Mouse (Mus musculus): ENCODE data around the gene Gm4858.
"Not testable (repeated sequence)": the region's sequence is repeated elsewhere in the genome, so short reads cannot be mapped to it uniquely, and the experiment has no call there.

The Gm4858 gene
- long read RNA-seq, experiment 1, result 0 reads
- long read RNA-seq, experiment 2, result 0 reads

DNA sequence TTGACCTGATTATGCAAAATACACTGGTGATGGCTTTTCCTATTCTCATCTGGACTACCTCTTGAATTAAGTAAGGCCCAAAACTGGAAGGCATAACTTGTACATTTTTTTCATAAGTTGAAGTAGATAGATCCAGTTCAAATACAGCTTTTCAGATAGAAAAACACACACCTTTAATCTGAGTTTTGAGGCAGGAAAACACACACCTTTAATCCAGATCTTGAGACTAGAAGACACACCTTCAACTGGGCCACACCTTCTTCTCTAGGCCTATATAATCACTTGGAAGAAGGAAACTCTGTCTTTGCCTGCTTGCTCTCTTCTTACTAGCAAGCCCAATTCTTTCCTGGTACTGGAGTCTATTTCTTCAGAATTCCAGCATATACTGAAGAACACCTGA is at the start of gene Gm4858:
TSS of gene Gm4858 (plus strand) at position 301 of the 400 bp plus-strand sequence.
- intact Hi-C loops (cut with DNase I), result not testable (repeated sequence)

DNA sequence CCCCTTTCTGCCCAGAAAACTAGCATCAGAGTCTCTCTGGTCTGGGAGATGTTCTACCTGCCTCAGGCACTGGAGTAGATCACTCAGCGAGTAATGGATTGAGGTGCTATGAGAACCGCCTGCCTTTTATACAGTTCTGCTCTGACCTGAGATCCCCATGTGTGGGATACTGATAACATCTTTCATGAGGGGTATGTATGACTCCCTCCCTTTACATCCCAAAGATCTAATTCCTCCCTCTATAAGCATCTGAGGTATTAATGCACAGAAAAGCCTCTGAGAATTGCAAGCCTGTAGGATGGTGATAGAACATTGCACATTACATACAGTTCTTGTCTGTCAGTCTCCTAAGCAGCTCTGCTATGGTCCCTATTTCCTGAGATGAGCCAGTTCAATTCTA is 49.7 kb upstream of the Gm4858 start, which contains the start of gene Lce1m:
TSS of gene Lce1m (minus strand) at position 101 of the 400 bp plus-strand sequence.
- intact Hi-C loops (cut with DNase I), result no loop called here

DNA sequence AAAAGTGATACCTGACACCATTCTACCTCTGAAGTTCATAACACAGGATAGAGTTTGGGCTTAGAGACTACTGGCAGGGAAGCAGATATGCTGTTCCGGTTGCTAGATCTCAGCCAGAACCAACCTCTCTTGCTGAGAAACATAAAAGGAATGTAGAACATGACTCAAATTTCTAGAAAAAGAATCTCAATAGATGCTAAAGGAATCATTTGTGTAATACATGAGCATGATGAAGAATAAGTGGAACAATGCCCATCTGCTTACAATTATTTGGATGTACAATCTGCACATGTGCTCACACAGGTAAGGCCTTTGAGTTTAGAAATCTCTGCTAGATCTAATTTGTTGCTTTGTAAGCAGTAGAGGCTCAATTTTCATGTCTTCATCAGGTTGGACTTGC is 47.5 kb upstream of the Gm4858 start:
- intact Hi-C loops (cut with DNase I), result loop anchor here (10.0 kb wide), 1 partner anchor 116 kb away; no protein-coding TSS in a partner anchor

DNA sequence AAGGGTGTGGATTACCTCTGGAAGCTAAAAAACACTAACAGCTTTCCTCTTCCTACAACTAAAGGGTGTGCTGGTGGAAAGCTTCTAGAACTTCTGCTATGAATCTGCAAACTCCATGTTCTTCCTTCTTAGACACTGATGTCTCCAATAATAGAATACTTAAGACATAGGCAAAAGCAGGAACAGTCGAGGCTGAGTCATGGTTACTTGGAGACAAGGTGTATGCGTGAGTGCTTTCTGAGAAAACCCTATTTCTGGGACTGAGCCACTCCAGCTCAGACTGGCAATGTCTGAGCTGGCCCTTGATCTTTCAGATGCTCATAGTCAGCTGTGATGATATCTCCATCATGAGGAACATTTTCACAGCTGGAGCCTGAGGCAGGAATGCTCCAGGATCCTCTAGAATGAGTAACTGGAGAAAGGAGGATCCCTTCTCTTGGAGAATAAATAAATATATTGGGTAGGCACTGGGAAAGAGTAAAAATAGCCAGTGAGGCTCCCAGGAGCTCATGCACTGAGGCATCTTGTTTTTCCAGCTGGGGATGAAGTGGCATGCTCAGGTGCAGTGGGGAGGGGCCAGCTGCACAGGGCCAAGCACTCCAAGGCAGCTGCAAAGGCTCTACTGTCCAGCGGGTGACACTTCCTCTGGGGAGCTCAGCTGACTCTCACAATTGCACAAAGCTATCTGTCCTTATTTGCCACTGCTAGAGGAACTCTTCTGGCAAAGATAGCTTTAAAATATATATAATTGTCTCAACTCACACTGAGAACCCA is 45.0 kb upstream of the Gm4858 start:
- intact Hi-C loops (cut with DNase I), result loop anchor here (10.0 kb wide), 1 partner anchor 119 kb away; no protein-coding TSS in a partner anchor

DNA sequence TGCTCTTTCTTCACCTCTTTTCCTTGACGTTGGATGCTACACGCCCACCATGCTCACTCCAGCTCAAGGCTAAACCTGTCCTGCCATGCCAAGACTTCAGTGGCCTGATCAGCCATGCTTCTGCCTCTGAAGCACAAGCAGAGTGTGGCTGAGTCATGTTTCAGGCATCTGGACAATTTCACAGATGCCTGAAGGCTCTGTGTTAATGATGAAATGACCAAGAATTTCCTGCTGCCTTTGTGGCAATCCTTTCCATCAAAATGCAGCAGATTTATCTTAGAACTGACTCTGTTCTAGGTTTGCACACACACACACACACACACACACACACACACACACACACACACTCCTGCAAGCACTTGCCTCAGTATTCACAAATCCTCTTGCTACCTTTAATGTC is 43.1 kb upstream of the Gm4858 start:
- intact Hi-C loops (cut with DNase I), result loop anchor here (10.0 kb wide), 1 partner anchor 121 kb away; no protein-coding TSS in a partner anchor

DNA sequence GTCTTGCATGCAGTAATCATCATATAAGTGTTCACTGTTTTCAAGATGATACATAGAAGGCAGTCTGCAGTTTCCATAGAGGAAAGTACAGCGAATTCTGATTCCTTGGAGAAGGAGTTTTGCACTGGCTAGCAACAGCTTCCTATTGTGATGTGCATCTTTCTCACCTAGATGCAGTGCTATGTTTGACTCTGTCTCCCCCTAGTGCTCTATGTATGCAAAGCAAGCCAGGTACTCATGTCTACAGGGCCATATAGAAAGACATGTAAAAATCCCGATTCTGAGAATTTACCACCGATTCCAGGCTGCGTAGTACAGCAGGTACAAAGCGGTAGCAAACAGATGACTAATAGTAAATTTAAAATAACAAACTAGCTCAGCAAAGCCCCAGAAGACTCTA is 37.2 kb upstream of the Gm4858 start:
- intact Hi-C loops (cut with DNase I), result no loop called here

DNA sequence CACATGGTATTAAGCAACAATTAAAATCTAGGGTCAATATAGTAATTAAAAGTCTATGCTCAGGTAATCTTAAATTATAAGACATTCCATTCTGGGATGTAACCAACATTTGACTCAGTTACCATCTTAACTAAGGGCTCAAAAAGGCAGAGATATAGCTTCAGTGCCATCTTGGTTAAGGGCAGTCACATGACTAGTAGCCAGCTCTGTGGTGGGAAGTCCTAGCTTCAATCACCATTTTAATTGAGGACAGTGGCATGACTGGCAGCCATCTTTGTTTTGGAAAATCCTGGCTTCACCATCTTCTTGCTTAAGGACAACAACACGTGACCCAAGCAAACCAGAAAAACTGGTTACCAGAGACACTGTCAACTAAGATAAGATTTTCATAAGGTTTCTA is 18.4 kb upstream of the Gm4858 start:
- intact Hi-C loops (cut with DNase I), result no loop called here

DNA sequence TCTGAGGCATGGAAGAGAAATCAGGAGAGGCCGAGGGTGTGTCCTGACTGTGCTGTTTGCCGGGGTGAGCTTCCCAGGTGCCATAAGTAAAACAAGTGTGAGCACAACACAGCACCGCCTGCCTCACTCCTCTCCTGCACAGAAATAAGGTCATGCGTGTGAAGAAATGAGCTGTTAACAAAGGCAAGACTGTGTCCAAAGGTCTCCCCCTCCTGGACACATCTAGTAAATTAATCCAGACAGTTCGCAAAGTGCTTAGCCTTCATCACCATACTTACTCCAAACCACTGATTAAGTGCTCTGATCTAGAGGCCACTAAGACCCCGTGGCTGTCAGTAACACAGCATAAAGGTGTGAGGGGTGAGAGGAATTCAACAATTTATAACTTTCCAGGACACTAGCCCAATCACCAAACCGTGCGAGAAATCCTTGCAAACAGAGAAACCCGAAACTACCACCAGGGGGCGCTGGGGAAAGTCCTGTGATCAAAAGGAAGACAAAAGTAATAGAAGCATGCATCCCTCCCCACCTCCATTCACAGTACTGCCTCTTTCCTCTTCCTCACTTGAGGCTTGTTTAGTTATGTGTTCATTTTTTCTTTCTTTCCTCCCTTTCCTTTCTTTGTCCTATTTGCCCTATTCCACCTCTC is 15.7 kb upstream of the Gm4858 start:
- intact Hi-C loops (cut with DNase I), result no loop called here

DNA sequence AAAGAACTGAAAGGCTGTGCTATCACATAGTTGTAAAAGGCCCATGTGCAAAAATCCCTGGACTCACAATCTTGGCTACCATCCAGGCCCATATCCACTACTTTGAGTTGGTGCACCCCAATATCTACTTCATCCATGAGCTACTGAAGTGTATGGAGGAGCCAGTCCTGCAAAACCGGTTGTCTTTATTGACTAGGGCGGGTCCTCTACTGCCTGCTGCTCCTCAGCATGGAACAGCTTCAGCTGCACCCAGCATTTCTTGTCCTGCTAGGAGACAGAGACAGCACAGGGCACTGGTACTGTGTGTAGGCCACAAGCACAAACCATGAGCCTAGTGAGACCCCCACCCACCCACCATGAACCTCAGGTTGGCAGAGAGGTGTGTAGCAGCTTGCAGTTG is 18.0 kb downstream of the Gm4858 start:
- intact Hi-C loops (cut with DNase I), result no loop called here

DNA sequence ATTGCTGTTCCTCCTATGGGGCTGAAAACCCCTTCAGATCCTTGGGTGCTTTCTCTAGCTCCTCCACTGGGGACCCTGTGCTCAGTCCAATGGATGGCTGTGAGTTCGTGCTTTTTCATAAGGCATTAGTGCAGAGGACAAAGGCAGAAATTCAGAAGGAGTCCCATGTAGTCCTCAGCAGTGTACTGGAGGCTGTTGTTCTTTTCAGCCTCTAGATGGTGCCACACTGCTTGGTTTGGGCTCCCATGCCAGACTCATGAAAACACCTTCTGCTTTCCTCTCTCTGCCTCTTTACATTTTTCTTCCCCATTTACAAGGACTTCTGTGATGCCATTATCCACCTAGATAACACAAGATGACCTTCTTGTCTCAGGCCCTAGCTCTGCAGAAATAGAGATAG is 25.0 kb downstream of the Gm4858 start:
- intact Hi-C loops (cut with DNase I), result not testable (repeated sequence)

DNA sequence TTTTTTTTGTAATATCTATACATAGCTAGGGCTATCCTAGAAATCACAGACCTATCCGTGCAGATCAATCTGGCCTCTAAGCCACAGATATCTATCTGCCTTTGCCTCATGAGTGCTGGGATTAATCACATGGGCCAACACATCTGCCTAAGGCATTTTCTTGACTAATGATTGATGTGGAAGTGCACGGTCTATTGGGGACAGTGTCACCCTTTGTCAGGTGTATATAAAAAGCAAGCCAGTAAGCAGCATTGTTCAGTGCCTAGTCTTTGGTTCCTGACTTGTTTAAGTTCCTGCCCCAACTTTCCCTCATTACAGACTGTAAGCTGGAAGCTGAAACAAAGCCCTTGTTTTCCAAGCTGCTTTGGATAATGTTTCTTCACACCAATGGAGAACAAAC is 27.8 kb downstream of the Gm4858 start:
- intact Hi-C loops (cut with DNase I), result no loop called here

DNA sequence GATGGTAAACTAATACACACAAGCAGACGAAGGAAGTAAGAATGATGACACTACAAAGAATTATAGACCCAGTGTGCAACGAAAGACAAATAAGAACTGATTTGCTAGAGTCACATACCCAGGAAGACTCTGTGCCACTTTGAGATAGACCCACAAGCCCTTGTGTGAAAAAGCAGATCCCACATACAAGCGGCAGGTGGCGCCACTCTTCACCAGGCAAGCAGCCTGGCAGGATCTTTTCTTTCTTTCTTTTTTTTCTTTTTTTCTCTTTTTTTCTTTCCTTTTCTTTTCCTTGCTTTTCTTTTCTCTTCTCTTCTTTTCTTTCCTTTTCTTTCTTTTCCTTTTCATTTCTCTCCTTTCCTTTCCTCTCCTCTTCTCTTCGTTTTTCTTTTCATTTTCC is 43.0 kb downstream of the Gm4858 start:
- intact Hi-C loops (cut with DNase I), result loop anchor here (5.0 kb wide), 1 partner anchor 381 kb away; no protein-coding TSS in a partner anchor

DNA sequence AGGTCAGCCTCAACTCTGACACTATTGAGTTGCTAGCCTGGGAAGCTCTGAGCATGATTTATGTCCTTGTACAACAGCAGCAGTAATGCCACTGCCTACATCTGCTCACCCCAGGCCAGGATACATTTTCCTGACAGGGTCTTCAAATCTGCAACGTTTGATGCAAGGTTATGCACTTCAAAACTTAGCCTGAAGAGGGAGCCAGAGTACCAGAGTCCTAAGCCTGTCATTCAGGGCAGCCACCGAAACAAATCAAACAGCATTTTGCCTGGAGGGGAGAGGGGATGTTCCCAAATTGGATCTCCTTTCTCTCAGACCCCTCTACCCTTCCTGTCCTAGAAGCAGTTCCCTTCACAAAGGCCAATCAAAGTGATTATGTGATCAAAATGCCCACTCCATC is 45.9 kb downstream of the Gm4858 start:
- intact Hi-C loops (cut with DNase I), result loop anchor here (5.0 kb wide), 1 partner anchor 378 kb away; no protein-coding TSS in a partner anchor

DNA sequence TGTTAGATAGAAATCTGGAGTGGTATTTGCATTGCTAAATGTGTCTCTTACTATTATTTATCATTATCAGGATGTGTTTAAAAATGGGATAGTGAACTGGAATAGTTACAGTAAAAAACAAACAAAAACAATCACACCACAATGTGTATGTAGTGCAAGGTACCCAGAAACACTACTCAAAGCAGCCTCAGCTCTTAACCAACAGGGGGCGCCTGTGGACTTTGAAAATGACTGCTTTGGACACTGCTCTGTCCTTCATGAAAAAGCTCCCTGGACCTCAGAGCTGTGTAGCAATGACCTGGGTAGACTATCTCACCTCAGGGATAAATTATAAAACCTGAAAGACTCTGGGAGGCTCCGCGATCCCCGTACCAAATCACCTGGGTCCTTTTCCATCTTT is 50.5 kb downstream of the Gm4858 start:
- intact Hi-C loops (cut with DNase I), result no loop called here
